Mouse (Mus musculus) heart, embryonic 14.5 days (tissue): ENCODE results near the gene Sh3glb1. TPM values are rescaled to one million over a fixed set of nuclear protein-coding genes. Genes with fewer than 3 reads are reported as not detected.
"Not testable (repeated sequence)": the region's sequence is repeated elsewhere in the genome, so short reads cannot be mapped to it uniquely, and the experiment has no call there.

Experiments
- ATAC-seq: fragments of 200-750 bp; cut with Nextera tagmentation; 2 replicates; pipeline ENCODE4 v1.8.0; 2017; ENCODE audit warnings: low read depth, moderate TSS enrichment; ENCODE audit not compliant: insufficient number of reproducible peaks, insufficient read depth, low FRiP score
- H3K27ac ChIP-seq, 2 experiments: fragments of 200-500 bp in 1 of 2; fragments of 300-500 bp in 1 of 2; sonication (generic) in 1 of 2; replicated peaks in 1 of 2; 2 replicates each; pipeline ENCODE4 v1.5.1; 2012 to 2014; ENCODE audit warnings: low read depth in 2 of 2, low read length in 2 of 2, control low read depth in 1 of 2, mild to moderate bottlenecking in 1 of 2, mixed read lengths in 1 of 2; ENCODE audit not compliant: control insufficient read depth in 1 of 2, insufficient read depth in 1 of 2
- H3K27me3 ChIP-seq: fragments of 300-500 bp; sonication (generic); 2 replicates; pipeline ENCODE4 v1.6.1; 2014; ENCODE audit warnings: mild to moderate bottlenecking, low read length, control low read depth; ENCODE audit not compliant: control insufficient read depth, insufficient read depth
- H3K36me3 ChIP-seq: fragments of 300-500 bp; sonication (generic); 2 replicates; pipeline ENCODE4 v1.6.1; 2014; ENCODE audit warnings: mild to moderate bottlenecking, control low read depth, low read length, mixed read lengths; ENCODE audit not compliant: control insufficient read depth, insufficient read depth
- H3K4me1 ChIP-seq, 2 experiments: fragments of 200-500 bp in 1 of 2; fragments of 300-500 bp in 1 of 2; sonication (generic) in 1 of 2; 2 replicates each; pipeline ENCODE4 v1.6.1; 2012 to 2014; ENCODE audit warnings: low read length in 2 of 2, control low read depth in 1 of 2, mixed read lengths in 1 of 2; ENCODE audit not compliant: control insufficient read depth in 2 of 2, insufficient read depth in 2 of 2
- H3K4me2 ChIP-seq: fragments of 300-500 bp; sonication (generic); 2 replicates; pipeline ENCODE4 v1.6.1; 2014; ENCODE audit warnings: mild to moderate bottlenecking, low read length
- H3K4me3 ChIP-seq, 2 experiments: fragments of 200-500 bp in 1 of 2; fragments of 300-500 bp in 1 of 2; sonication (generic) in 1 of 2; 2 replicates each; pipeline ENCODE4 v1.5.1; 2012 to 2014; ENCODE audit warnings: low read length in 2 of 2, mild to moderate bottlenecking in 2 of 2, control low read depth in 1 of 2, low read depth in 1 of 2, moderate library complexity in 1 of 2; ENCODE audit not compliant: control insufficient read depth in 1 of 2, insufficient read depth in 1 of 2
- H3K9ac ChIP-seq: fragments of 300-500 bp; sonication (generic); 2 replicates; pipeline ENCODE4 v1.6.1; 2014; ENCODE audit warnings: mild to moderate bottlenecking, low read length
- H3K9me3 ChIP-seq: fragments of 300-500 bp; sonication (generic); 2 replicates; pipeline ENCODE4 v1.6.1; 2016; ENCODE audit warnings: low read length, control low read depth; ENCODE audit not compliant: control insufficient read depth
- WGBS: fragments of 180-500 bp; shearing (Covaris S2); extraction: QIAGEN DNeasy Blood & Tissue Kit; methylation state at CpG from one replicate; pipeline ENCODE4 v1.1.7; 2014; 5-methylcytosine and 5-hydroxymethylcytosine counted together
- polyA plus RNA-seq: library from polyadenylated mRNA; unstranded; fragments of >200 nt; fragmentation: Nextera tagmentation; extraction: Ambion mirVana; gene quantifications from 2 replicates; pipeline ENCODE4 v1.2.1, GENCODE M21; 2014

Gene Sh3glb1
- polyA plus RNA-seq: 154 and 156 TPM in 2 replicates

GRCm38 (mm10) chr3:144719901-144720747 lies at the start of gene Sh3glb1:
TSS of gene Sh3glb1 (minus strand) at chr3:144720335.
- Histone ChIP-seq H3K36me3 (0 out of 2 replicates have a peak, but pooled peaks cover 3% of the 10 kb centered on the region), H3K4me3 (peak within 1 kb of the TSS; percentile 80 to 91), H3K4me1 (peaks cover 10 to 36% of the 10 kb centered on the region in 2 experiments), H3K27ac (peak within 1 kb of the TSS; percentile 93 to 100), H3K9me3 (no peaks in the 10 kb centered on the region), H3K4me2 (peak within 1 kb of the TSS; percentile 76), H3K27me3 (no peaks in the 10 kb centered on the region), H3K9ac (peak within 1 kb of the TSS; percentile 93)
- peak; percentile 92 for ATAC-seq
- under 1% methylated on average over 65 of the region's 98 CpGs for WGBS

GRCm38 (mm10) chr3:144765161-144765560 lies 45.0 kb upstream of the Sh3glb1 start:
- Histone ChIP-seq H3K9ac (no peak overlapping the region), H3K27ac (no peak overlapping the region), H3K27me3 (no peaks in the 10 kb centered on the region), H3K36me3 (no peaks in the 10 kb centered on the region), H3K4me1 (peaks cover 9 to 10% of the 10 kb centered on the region in 2 experiments), H3K4me2 (no peak overlapping the region), H3K9me3 (no peaks in the 10 kb centered on the region), H3K4me3 (no peak overlapping the region)
- WGBS: 84% methylated on average over 4 of the region's 4 CpGs
- ATAC-seq: no peak

- Histone ChIP-seq H3K9ac (0 out of 2 replicates have a peak overlapping the region, but pooled peaks have one; percentile 44), H3K36me3 (no peaks in the 10 kb centered on the region), H3K4me1 (peaks cover 9 to 10% of the 10 kb centered on the region in 2 experiments), H3K4me2 (peak overlapping the region; percentile 50), H3K4me3 (no peak overlapping the region), H3K27me3 (no peaks in the 10 kb centered on the region), H3K27ac (peak overlapping the region; percentile 74), H3K9me3 (no peaks in the 10 kb centered on the region)
- no peak for ATAC-seq
- WGBS: 58% methylated on average over 6 of the region's 6 CpGs
Observed at GRCm38 (mm10) chr3:144761454-144761853, 41.3 kb upstream of the Sh3glb1 start.

- peak; percentile 90 for ATAC-seq
- no peaks in the 10 kb centered on the region for H3K9me3 ChIP-seq
- peaks cover 9 to 10% of the 10 kb centered on the region in 2 experiments for H3K4me1 ChIP-seq
- H3K27ac ChIP-seq: peak within 1 kb of the TSS; percentile 74
- H3K27me3 ChIP-seq: no peaks in the 10 kb centered on the region
- peaks cover 3% of the 10 kb centered on the region; the same call in 1 of the 2 replicates for H3K36me3 ChIP-seq
- H3K4me3 ChIP-seq: peak within 1 kb of the TSS; percentile 24 to 37
- WGBS: 26% methylated on average over 9 of the region's 11 CpGs
- peak within 1 kb of the TSS; percentile 48 for H3K9ac ChIP-seq
- peak within 1 kb of the TSS; percentile 50 for H3K4me2 ChIP-seq
Observed at GRCm38 (mm10) chr3:144760592-144761309, 40.6 kb upstream of the Sh3glb1 start, which contains the start of gene Clca3a1. TSS of gene Clca3a1 (minus strand) at chr3:144760977.

GRCm38 (mm10) chr3:144759719-144760118 lies 39.6 kb upstream of the Sh3glb1 start:
- Histone ChIP-seq H3K9me3 (no peaks in the 10 kb centered on the region), H3K27me3 (no peaks in the 10 kb centered on the region), H3K36me3 (peaks cover 12% of the 10 kb centered on the region; the same call in 1 of the 2 replicates), H3K4me2 (peak overlapping the region; percentile 50), H3K4me1 (peaks cover 9 to 10% of the 10 kb centered on the region in 2 experiments), H3K9ac (peak overlapping the region; percentile 48), H3K27ac (peak overlapping the region in 1 of 2 experiments; percentile 74; a peak in 3 of 4 replicates), H3K4me3 (peak overlapping the region in 1 of 2 experiments; percentile 37; a peak in 3 of 4 replicates)
- 52% methylated on average over 3 of the region's 3 CpGs for WGBS
- ATAC-seq: no peak

- H3K27me3 ChIP-seq, H3K9me3 ChIP-seq, H3K4me1 ChIP-seq, H3K27ac ChIP-seq, H3K4me2 ChIP-seq, ATAC-seq, H3K4me3 ChIP-seq, H3K9ac ChIP-seq: not testable (repeated sequence)
- H3K36me3 ChIP-seq: peaks cover 19% of the 10 kb centered on the region; the same call in 1 of the 2 replicates
- 79% methylated on average over 8 of the region's 8 CpGs for WGBS
Observed at GRCm38 (mm10) chr3:144756103-144756502, 36.0 kb upstream of the Sh3glb1 start.

GRCm38 (mm10) chr3:144753120-144753519 lies 33.0 kb upstream of the Sh3glb1 start:
- Histone ChIP-seq H3K9ac (no peak overlapping the region), H3K4me2 (no peak overlapping the region), H3K27ac (no peak overlapping the region), H3K36me3 (peaks cover 19% of the 10 kb centered on the region; the same call in 1 of the 2 replicates), H3K4me1 (no peaks in the 10 kb centered on the region), H3K9me3 (no peaks in the 10 kb centered on the region), H3K4me3 (no peak overlapping the region), H3K27me3 (no peaks in the 10 kb centered on the region)
- ATAC-seq: no peak
- WGBS: 12% methylated on average over 2 of the region's 2 CpGs
